Mouse (Mus musculus) kidney, postnatal 0 days (tissue): ENCODE results near the gene Zfp74. TPM values are rescaled to one million over a fixed set of nuclear protein-coding genes. Genes with fewer than 3 reads are reported as not detected.
"Not testable (repeated sequence)": the region's sequence is repeated elsewhere in the genome, so short reads cannot be mapped to it uniquely, and the experiment has no call there.

Experiments
- ATAC-seq: fragments of 200-750 bp; cut with Nextera tagmentation; replicated peaks from 2 replicates; pipeline ENCODE4 v1.8.0; 2017; ENCODE audit warnings: low read depth, moderate number of reproducible peaks, moderate TSS enrichment, moderate library complexity; ENCODE audit not compliant: low FRiP score
- DNase-seq: peaks from one replicate; pipeline ENCODE4 v3.0.0-alpha.2; 2016; ENCODE audit warnings: low spot score
- H3K27ac ChIP-seq: fragments of 300-500 bp; sonication (generic); 2 replicates; pipeline ENCODE4 v1.5.1; 2014; ENCODE audit warnings: mild to moderate bottlenecking
- H3K27me3 ChIP-seq: fragments of 300-500 bp; sonication (generic); 2 replicates; pipeline ENCODE4 v1.6.1; 2014; ENCODE audit warnings: low read length, mixed read lengths; ENCODE audit not compliant: insufficient read depth
- H3K36me3 ChIP-seq: fragments of 300-500 bp; sonication (generic); 2 replicates; pipeline ENCODE4 v1.6.1; 2014; ENCODE audit warnings: low read length, mixed read lengths; ENCODE audit not compliant: insufficient read depth
- H3K4me1 ChIP-seq: fragments of 300-500 bp; sonication (generic); replicated peaks from 2 replicates; pipeline ENCODE4 v1.6.1; 2014; ENCODE audit warnings: antibody characterized with exemption, low read length, mixed read lengths; ENCODE audit not compliant: insufficient read depth
- H3K4me2 ChIP-seq: fragments of 300-500 bp; sonication (generic); 2 replicates; pipeline ENCODE4 v1.6.1; 2014; ENCODE audit warnings: mild to moderate bottlenecking, low read length, moderate library complexity, mixed read lengths
- H3K4me3 ChIP-seq: fragments of 300-500 bp; sonication (generic); replicated peaks from 2 replicates; pipeline ENCODE4 v1.5.1; 2014; ENCODE audit warnings: low read depth, low read length
- H3K9ac ChIP-seq: fragments of 300-500 bp; sonication (generic); 2 replicates; pipeline ENCODE4 v1.6.1; 2014; ENCODE audit warnings: low read depth, low read length
- H3K9me3 ChIP-seq: fragments of 300-500 bp; sonication (generic); replicated peaks from 2 replicates; pipeline ENCODE4 v1.6.1; 2016; ENCODE audit warnings: low read length, inconsistent platforms, mixed read lengths
- CTCF ChIP-seq: IDR thresholded peaks from 2 replicates; pipeline ENCODE4 v1.5.1; 2016; ENCODE audit warnings: antibody characterized with exemption, low read depth, mild to moderate bottlenecking, moderate library complexity
- WGBS: fragments of 180-500 bp; shearing (Covaris S2); extraction: QIAGEN DNeasy Blood & Tissue Kit; methylation state at CpG from one replicate; pipeline ENCODE4 v1.1.7; 2014; 5-methylcytosine and 5-hydroxymethylcytosine counted together
- polyA plus RNA-seq: library from polyadenylated mRNA; unstranded; fragments of >200 nt; fragmentation: Nextera tagmentation; extraction: Ambion mirVana; gene quantifications from 2 replicates; pipeline ENCODE4 v1.2.1, GENCODE M21; 2015

The Zfp74 gene
- polyA plus RNA-seq, 1 experiment from 2014 or later = 5.6 TPM

- Histone ChIP-seq H3K36me3 (no peaks in the 10 kb centered on the region), H3K9me3 (no peaks in the 10 kb centered on the region), H3K4me2 (no peak overlapping the region), H3K4me3 (no peak overlapping the region), H3K9ac (no peak overlapping the region), H3K4me1 (peaks cover 8% of the 10 kb centered on the region; the same call in 1 of the 2 replicates), H3K27ac (peak overlapping the region; percentile 60), H3K27me3 (no peaks in the 10 kb centered on the region)
- no peak for TF ChIP-seq CTCF
- no peak for ATAC-seq
- 75% methylated on average over 3 of the region's 3 CpGs for WGBS
- no peak for DNase-seq
Measured at GRCm38 (mm10) chr7:29981860-29982259, 28.0 kb upstream of the Zfp74 start.

- H3K9me3 ChIP-seq = no peaks in the 10 kb centered on the region
- H3K9ac ChIP-seq = no peak overlapping the region
- H3K4me1 ChIP-seq = peaks cover 8% of the 10 kb centered on the region; the same call in 1 of the 2 replicates
- no peak overlapping the region for H3K27ac ChIP-seq
- no peaks in the 10 kb centered on the region for H3K27me3 ChIP-seq
- no peak overlapping the region for H3K4me3 ChIP-seq
- ATAC-seq (no peak), DNase-seq (no peak)
- H3K4me2 ChIP-seq = no peak overlapping the region
- H3K36me3 ChIP-seq = no peaks in the 10 kb centered on the region
- WGBS = 37% methylated on average over 5 of the region's 5 CpGs
- 0 out of 2 replicates have a peak, but pooled peaks have one; percentile 5 for TF ChIP-seq CTCF
Measured at GRCm38 (mm10) chr7:29981455-29981854, 27.6 kb upstream of the Zfp74 start.

- H3K4me2 ChIP-seq = no peak overlapping the region
- H3K27me3 ChIP-seq = no peaks in the 10 kb centered on the region
- no peak overlapping the region for H3K4me3 ChIP-seq
- DNase-seq = peak; percentile 66
- no peaks in the 10 kb centered on the region for H3K9me3 ChIP-seq
- H3K36me3 ChIP-seq = no peaks in the 10 kb centered on the region
- WGBS = 79% methylated on average over 1 of the region's 1 CpGs
- H3K9ac ChIP-seq = no peak overlapping the region
- H3K27ac ChIP-seq = no peak overlapping the region; the same call in 1 of the 2 replicates
- peaks cover 8% of the 10 kb centered on the region; the same call in 1 of the 2 replicates for H3K4me1 ChIP-seq
- TF ChIP-seq CTCF = no peak
- ATAC-seq = no peak
Measured at GRCm38 (mm10) chr7:29980761-29981160, 26.9 kb upstream of the Zfp74 start.

- Histone ChIP-seq H3K4me2 (no peak overlapping the region), H3K4me1 (no peaks in the 10 kb centered on the region), H3K9ac (no peak overlapping the region), H3K27ac (no peak overlapping the region), H3K9me3 (no peaks in the 10 kb centered on the region), H3K36me3 (no peaks in the 10 kb centered on the region), H3K4me3 (no peak overlapping the region), H3K27me3 (no peaks in the 10 kb centered on the region)
- TF ChIP-seq CTCF = no peak
- 81% methylated on average over 9 of the region's 9 CpGs for WGBS
- ATAC-seq (no peak), DNase-seq (no peak)
Measured at GRCm38 (mm10) chr7:29970686-29971085, 16.8 kb upstream of the Zfp74 start.

- not testable (repeated sequence) for H3K4me3 ChIP-seq, H3K9ac ChIP-seq, H3K27ac ChIP-seq, H3K27me3 ChIP-seq, H3K9me3 ChIP-seq, H3K4me2 ChIP-seq, H3K4me1 ChIP-seq, DNase-seq, ATAC-seq, H3K36me3 ChIP-seq
- 54% methylated on average over 33 of the region's 39 CpGs for WGBS
Measured at GRCm38 (mm10) chr7:29965115-29965810, 11.4 kb upstream of the Zfp74 start.

- H3K9ac ChIP-seq = no peak overlapping the region
- DNase-seq (no peak), ATAC-seq (no peak)
- no peak for TF ChIP-seq CTCF
- no peak overlapping the region for H3K4me3 ChIP-seq
- H3K36me3 ChIP-seq = no peaks in the 10 kb centered on the region
- no peaks in the 10 kb centered on the region for H3K4me1 ChIP-seq
- H3K27ac ChIP-seq = no peak overlapping the region
- no peak overlapping the region for H3K4me2 ChIP-seq
- no peaks in the 10 kb centered on the region for H3K27me3 ChIP-seq
- H3K9me3 ChIP-seq = no peaks in the 10 kb centered on the region
- 51% methylated on average over 3 of the region's 3 CpGs for WGBS
Measured at GRCm38 (mm10) chr7:29959004-29959403, 5.1 kb upstream of the Zfp74 start.
